Mouse (Mus musculus): ENCODE measurements at regions not wholly inside any gene's neighbourhood (a gene's known extent, or its start where the extent isn't known, plus 50 kb on each side); places are given as distances from the start of the nearest gene placed in this dataset.
A peak's percentile ranks its signal among the peaks of the same experiment; 100 is the strongest.

DNA sequence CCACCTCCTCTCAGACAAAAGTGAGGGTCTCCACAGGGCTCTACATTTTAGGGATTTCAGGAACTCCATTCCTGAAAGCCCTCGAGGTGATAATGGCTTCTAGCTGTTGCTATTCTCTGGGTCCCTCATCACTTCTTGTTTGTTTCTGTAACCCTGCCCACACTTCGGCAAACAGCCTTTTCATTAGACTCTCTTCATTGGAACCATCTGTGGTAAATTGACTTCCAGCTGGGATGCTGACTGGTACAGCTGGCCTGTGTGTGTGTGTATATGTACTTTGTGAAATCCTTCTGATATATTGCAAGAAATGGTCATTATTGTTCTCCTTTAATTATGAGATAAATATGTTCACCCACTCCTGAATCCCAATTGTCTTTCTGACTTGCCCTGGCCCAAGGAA lies 50.3 kb downstream of the Gm10192 start:
- no peak for DNase-seq

DNA sequence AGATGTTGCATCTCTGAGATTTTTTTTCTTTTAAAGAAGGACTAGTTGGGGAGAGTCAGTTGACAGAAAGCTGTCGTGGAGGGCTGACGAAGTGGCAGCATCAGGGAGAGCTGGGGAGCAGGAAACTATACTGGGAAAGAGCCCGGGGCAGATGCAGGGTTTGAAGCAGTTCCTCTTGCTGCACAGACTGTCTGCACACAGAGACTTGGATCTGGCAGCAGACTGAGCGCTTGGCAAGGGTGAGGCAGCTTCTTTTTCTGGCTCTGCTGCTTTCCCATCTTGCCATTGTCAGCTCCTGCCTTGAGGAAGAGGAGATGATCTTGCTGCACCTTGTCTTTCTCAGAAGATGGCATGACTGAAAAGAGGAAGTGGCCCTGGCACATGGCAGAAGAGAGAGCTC lies 55.2 kb downstream of the Gm10192 start:
- DNase-seq, result peak in 1 of 2 experiments; percentile 28

DNA sequence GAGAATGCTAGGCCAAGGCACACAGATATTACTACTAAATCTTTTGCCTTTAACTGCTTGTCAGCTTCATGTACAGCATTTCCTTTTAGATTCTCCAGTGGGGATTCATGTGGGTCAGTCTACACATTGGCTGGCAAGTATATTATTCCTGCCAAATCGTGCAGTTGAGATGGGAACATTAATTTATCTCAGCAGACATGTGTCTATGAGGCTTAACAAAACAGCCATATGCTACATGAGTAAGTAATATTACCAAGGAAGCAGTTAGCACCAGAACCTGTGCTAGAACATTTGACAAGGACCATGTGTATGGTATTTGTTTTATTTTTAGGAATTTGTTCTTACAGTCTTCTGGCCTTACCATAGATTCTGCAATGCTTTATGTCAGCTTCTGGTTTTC lies 59.1 kb downstream of the Gm10192 start:
- no peak for DNase-seq

DNA sequence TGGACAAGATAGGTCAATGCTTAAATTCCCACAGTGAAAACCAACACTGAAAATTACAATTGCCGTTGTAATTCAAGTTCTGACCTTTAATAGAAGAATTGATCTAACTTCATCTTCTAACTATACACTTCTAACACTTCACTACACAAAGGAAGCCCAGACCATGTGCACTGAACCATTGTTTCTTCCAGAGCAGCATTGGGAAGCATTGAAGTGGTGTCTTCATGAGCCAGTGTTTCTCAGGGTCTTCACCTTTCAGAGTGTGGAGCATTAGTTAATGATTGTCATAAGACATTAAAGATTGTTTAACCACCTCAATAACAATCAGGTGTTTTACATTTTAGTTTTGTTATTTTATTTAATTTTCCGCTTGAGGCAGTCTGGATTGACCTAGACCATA lies 61.0 kb downstream of the Gm10192 start:
- no peak for DNase-seq

DNA sequence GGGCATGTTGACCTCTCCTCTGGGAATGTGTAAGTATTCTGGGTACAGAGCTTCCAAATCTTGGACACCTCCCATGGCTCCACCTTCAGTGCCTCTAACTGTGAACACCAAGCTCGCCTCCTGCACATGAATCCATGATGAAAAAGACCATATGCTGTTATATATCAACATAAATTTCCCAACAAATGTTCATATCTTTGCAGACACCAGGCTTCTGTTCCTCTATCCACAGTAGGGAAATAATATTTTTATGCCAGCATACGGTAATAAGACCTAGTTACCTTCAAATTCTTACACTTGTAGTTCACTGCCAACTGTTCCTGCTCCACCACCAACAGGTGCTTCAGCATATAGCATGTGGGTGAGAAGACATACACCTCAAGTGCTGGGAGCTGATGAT lies 63.5 kb downstream of the Gm10192 start:
- DNase-seq, result no peak

DNA sequence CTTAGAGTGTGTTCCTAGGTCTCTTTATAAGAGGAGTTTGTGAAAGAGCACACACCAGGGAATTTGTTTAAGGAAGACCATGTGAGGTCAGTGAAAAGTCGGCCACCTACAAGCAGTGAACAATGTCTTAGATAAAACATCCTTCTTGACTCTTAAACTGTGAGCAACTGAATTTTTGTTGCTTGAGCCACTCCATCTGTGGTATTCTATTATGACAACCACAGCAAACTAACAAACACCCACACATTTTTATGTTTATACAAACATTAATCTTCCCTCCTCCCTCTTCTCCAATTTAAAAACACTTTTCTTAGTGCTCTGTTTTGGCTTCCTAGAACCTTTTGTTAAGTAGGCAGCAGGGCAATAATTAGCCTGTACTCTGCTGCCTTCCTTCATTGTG lies 66.0 kb downstream of the Gm10192 start:
- no peak for DNase-seq

DNA sequence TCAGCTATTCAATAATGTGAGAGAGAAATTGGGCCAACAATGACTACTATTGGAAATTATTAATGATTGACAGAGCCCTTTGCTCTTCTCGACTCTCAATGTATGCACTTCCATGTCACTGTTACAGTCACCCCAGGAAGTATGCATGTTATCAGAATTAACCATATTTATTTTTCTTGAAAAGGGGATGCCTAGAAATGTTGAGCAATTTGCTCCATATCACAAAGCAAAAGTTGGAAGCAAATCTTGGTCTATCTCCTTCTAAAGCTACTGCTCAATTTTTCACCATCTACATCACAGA lies 80.3 kb downstream of the Gm10192 start:
- DNase-seq, result no peak

DNA sequence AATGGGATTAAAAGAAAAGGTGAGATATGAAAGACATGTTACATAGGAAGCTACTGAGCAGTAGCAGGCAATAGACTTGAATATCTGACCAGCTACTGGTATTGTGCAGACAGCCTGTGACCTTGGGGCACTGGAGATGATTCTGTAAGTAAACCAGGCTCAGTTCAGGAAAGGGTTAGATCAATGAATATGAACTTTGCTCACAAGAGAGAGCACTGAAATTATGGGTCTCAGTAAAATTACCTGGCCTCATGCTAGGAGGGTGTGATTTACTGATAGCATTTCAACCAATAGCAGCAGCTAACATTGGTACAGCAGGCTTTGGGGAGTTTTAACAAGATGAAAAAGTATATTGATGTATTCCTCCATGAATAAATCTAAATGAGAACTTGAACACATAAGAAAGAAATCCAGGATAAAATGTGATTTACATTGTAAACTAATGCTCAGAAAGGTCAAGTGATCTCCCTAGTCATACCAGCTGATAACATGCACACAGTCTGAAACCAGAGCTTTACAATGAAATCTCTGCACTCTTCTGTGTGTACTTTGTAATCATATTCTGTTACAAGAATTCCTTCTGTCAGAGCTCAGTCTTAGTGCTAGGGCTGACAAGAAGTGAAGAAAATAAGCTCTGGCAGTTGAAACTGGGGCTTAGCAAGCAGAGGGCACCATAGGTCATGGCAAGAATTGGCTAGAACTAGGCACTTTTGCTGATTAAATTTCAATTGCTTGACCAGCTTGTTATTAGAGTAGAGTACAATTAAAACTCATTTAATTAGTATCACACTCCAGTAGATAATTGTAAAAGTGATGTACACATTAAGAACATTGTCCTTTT lies 80.8 kb downstream of the Gm10192 start:
- DNase-seq, result no peak

DNA sequence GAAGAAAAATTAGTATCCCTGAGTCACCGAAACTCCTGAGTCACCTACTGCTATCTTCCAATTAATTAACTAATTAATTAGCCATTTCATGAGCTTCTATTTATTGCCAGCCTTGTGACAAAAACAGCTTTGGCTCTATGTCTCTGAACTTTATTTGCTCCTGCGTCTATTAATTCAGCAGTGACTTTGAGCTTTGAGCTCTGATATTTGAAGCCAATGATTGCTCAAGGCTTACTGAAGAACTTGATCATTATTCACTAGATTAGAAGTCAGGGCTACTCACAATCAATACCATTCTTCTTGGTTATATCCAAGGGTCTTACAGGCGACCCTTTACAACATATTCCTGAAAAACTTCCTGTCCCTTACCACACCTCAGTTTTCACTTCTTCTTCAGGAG lies 83.2 kb downstream of the Gm10192 start:
- no peak for DNase-seq

DNA sequence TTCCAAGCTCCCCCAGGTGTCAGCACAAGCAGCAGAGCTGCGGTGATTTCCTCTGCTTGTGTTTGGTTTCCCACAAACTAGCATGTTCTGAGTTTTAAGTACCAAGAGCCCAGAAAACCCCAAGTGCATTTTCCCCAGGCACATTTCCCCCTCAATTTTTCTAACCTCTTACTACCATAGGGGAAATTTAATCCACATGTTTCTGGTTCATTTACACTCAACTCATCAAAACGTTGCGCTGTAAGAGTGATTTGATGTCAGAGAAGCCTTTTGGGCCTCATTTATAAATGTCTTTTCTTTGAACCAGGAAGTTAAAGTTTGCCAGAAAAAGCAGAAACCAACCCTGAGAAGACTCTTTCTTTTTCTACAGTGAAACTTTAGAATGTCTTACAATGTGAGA lies 89.4 kb downstream of the Gm10192 start:
- DNase-seq, result no peak

DNA sequence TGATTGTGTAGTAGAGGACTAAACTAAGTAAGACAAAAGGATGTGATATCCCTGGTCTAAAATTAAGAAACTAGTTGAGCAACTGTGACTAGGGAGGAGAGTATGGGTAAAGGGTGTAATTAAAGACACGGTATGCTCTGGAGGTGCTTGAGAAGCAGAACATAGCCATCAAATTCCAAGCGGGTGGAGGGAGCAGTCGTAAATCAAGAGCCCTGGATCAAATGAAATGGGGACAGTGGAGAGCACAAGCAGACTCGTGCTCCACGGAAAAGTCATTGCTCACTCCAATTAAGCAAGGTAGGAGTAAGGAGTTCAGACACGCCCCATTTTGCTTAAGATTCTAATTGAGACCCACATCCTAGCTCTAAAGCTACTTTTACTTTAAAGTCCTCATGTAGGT lies 132.2 kb downstream of the Gm10192 start:
- DNase-seq, result no peak

DNA sequence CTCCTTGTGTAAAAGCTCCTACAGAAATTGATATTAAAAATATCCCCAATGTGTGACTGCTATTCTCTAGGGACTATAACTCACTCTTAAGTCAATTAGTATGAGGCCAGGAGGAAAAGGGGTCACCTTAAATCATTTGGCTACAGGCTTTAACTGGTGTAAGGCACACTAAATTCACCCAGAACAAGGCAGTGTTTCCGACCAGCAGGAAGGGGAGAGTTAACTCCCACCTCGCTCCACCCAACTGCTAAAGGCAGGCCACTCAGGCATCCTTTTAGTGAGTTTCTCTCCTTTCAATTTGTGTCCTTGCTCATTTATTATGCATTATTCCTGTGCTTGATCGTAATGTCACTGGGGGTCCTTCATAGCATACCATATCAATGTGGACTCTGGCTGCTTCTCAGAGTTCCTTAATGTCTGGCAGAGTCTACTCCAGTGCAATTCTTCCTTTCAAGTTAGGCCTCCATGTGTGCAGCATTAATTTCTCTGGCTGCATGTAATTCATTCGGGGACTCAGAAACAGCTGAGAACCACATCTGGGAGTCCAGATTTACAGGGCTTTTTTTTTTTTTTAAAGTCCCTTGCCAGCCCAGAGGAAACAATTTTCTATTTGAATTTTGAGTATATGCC lies 133.8 kb downstream of the Gm10192 start:
- DNase-seq, result no peak

DNA sequence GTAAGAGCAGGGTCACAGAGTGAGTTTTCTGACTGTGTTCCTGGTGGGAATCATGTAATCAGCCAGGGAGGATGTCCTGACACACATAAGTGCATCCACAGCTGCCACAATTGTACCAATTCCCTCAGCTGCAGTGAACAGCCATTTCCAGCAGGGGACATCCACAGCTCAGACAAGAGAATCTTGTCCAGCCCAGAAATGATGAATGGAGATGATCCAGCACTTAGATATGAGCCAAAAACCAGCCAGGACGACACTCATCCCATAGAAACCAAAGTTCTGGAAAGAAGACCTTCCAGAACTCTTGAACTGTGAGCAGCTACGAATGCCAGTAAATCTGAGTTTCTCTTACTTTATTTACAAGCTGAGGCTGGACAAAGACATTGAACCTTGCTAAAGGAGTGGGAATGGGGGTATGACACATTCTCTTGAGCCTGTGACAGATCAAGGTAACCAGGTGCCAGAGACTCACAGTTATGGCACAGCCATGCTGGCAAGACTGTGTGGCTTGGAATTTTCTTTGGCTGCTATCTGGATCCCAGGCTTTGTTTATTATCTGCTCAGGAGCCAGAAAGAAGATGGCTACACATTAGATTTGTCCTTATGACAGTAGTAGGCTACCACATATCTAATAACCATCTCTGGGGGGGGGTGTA lies 145.1 kb downstream of the Gm10192 start:
- DNase-seq, result peak in 1 of 2 experiments; percentile 18

DNA sequence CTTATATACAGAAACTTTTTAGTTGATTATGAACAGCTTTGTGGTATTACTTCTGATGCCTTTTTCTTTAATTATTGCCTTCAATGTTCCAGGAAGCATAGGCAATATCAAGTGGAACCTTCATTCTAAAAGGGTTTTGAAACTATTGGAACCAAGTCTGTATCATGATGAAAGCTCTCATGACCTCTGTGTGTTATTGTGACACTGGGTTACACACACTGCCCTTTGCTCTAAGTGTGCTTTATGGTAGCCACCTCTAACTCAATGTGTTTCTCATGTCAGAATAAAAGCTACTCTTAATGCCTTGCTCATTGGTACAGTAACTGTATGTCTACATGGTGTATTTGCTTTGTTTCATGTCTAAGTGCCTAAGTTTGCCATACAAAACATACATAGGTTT lies 154.0 kb downstream of the Gm10192 start:
- no peak for DNase-seq

DNA sequence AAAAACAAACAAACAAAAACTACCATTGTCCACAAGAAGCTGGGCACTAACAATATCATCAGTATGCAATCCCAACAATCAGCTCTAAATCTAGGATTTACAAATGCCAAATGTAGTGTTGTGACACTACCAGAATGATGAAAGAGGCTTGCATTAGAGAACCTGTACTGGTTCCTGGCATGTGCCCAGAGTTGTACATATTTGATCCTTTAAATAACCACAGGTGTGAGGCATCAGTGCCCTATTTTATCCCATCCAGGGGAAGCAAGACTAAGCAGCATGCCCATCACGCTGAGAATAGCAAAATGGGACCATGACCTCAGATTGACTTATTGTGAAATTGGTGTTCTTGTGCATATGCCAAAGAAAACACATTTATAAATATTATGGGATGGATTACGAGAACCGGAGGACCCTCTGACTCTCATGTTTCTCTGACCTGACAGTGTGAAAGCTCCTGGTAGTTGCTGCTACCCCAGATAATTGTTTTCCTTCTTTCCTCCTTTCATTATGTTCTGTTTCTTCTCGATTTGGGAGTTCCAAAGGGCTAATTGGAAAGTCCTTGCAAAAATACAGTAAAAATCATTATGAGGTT lies 157.4 kb downstream of the Gm10192 start:
- no peak for DNase-seq

DNA sequence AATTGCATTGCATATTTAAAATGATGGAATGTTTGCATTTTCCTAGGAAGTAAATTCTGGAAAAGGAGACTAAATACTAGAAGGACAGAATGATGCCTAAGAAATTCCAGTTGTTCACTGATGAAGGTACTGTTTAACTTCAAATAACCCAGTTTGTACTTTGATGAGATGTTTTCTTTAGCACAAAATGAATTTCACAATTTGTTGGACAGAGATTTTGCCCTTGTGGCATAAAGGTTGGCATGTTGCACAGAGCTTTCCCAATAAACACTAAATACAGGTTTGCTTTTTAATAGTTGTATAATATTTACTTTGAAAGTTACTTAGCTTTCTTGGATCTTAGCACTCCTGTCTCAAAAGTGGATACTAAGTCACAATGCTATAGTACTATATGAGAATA lies 181.6 kb downstream of the Gm10192 start:
- no peak for DNase-seq

DNA sequence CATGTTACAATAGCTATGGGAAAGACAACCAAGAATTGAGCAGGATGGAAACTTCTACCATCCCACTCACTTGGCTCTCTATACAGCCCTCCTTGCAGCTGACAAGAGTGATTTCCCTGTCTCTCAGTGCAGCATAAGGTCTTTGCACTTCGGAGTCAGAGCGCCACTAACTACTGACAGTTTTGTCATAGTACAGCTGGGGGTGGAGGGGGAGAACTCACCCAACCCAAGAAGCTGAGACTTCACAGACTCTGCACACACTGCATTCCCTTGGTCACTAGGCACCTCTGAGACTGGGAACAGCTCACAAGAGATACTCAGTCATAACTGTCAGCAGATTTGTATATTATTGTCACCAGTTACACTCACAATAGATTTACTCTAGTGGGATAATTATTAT lies 195.3 kb upstream of the Gm12695 start:
- DNase-seq, result no peak

DNA sequence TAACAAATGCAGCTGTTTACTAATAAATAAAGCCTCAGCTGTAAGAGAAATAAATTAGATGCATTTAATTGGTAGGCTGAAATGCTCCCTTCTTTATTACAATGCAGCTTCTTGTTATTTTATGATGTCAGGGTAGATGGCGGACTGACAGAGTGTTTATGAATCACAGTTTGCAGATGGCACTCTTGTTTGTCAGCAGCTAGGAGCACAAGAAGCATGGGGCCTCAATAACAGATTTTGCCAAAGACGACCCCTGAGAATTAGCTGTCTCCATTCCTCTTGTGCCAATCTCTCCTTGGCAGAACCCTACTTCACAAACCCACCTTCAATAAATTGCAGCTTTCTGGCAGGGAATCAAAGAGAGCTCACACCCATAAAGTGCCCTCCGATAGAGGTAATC lies 194.9 kb upstream of the Gm12695 start:
- DNase-seq, result no peak

DNA sequence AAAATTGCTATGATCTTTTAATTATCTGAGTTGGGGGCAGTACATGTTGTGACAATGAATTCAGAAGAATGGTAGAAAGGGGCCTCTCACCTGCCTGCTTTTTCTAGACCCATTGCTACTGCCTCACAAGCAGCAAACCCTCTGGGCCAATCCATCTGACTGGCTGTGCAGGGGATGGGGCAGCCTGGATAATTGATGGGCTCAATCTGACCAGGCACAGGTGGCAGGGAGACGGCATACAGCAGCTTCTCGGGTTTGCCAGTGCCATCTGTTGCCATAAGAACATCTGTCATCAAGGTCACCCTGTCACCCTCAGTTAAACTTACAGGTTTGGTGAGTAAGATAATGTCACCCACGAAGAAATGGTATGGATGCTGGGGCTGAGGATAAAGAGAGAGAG lies 189.9 kb upstream of the Gm12695 start:
- DNase-seq, result no peak

DNA sequence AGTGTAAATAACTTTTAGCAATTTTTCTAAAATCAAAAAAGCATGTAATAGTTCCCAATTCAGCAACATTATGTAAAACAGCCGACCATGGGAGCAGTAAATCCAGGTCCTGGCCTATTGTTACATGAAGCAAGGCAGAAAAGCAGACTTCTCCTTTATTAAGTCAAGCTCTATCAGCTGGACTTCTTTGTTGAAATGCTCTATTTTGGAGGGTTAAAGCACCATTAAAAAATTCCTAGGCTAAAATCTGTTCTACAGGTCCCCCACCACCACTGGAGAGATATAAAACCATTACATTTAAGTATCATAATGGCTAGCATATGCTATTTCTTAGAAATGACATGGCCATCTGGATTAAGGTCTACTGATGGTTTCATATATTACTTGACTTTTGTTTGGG lies 188.8 kb upstream of the Gm12695 start:
- no peak for DNase-seq

DNA sequence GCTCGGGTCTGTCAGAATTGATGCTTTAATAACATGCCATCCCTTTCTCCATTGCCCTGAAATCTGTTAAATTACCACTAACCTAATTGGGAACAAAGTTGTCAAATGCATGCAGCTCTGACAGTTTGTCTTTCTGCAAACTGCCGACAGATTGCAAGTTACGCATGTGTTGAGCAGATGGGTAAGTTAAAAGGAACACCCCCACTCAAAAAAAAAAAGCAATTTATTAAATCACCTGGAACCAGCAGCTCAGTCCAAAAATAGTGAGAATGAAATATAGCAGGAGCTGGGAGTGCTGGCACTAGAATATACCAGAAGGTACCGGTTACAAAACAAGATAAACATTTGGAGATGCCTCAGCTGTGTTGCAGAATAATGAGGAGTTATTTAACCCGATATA lies 184.2 kb upstream of the Gm12695 start:
- no peak for DNase-seq

DNA sequence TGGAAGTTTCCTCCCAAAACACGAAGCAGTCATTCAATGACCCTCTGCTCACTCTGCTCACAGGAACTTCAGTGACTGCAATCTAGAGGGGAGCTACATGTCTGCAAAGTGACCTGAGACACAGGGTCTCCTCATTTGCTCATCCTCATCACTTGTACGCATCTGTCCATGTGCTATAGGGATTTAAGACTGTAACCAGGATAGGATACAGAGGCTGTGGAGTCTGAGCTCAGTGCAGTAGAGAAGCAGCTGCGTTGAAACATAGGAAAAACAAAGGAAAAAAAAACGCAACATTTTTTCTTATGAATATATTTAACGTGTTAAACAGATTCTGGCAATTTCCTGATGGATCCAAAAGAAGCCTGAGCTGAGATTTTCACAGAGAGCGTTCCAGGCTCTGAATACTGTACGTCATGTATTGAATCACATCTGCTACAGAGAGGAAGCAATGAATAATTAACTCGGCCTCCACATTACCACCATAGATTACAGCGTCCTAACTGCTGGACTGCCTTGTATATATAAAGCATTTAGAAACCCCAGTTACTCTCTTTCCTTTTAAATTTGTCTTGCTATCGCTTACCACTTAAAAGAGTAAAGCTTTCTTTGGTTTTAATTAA lies 183.7 kb upstream of the Gm12695 start:
- DNase-seq, result no peak
